Mouse (Mus musculus): ENCODE measurements at regions not wholly inside any gene's neighbourhood (a gene's known extent, or its start where the extent isn't known, plus 50 kb on each side); places are given as distances from the start of the nearest gene placed in this dataset.

DNA sequence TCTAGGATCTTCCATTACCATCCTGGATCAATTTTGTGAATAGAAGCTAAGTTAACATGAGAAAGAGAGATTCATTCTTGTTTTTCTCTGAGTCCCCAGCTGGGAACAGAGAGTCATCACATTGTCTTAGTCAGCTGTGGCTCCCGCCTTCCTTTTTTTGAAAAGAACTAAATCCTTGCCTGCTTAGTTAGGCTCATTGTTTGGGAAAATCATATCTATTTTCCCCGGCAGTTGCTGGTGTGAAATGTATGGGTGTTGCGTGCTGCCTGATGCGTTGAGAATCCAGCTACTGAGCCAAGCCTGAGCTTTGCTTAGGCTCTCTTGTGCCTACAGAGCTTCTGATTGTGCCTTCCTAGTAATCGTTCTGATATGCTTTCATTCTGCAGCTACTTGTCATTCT, 66.3 kb downstream of the Fam50b start:
- no peak for DNase-seq

DNA sequence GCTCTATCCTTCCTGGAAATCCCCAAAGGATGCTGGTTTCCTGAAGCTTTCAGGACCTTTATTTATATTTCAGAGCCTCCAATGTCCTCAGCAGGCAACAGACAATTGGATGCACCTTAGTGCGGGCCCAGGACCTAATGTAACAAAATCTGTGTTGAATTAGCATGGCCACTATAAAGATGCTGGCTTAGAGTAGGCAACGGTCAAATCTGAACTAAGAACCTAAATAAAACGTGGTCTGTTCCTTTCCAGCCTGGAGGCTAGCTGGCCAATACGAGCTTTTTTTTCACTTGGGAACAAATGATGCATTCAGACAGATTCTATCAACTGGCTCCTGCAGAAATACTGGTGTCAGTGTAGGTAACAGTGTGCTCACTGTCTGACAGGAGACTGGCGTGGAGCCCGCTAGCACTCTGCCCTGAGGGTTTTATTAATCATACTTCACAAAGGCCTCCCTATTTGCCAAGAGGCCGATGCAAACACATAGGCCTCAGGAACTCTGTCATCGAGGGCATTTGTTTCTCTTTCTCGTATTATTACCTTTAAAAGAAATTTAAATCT, 68.5 kb upstream of the Prpf4b start:
- DNase-seq = peak; percentile 19

DNA sequence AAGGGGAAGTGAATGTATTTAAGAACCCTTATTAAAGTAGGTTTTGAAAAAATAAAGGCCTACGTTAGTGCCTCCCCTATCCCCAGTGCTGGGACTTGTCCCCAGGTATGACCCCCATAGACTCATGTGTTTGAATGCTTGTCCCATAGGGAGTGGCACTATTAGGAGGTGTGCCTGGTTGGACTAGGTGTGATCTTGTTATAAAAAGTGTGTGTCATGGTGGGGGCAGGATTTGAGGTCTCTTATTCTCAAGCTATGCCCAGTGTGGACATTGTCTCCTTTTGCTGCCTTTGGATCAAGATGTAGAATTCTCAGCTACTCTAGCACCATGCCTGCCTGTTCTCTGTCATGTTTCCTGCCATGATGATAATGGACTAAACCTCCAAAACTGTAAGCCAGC, 65.6 kb upstream of the Prpf4b start:
- no peak for DNase-seq

DNA sequence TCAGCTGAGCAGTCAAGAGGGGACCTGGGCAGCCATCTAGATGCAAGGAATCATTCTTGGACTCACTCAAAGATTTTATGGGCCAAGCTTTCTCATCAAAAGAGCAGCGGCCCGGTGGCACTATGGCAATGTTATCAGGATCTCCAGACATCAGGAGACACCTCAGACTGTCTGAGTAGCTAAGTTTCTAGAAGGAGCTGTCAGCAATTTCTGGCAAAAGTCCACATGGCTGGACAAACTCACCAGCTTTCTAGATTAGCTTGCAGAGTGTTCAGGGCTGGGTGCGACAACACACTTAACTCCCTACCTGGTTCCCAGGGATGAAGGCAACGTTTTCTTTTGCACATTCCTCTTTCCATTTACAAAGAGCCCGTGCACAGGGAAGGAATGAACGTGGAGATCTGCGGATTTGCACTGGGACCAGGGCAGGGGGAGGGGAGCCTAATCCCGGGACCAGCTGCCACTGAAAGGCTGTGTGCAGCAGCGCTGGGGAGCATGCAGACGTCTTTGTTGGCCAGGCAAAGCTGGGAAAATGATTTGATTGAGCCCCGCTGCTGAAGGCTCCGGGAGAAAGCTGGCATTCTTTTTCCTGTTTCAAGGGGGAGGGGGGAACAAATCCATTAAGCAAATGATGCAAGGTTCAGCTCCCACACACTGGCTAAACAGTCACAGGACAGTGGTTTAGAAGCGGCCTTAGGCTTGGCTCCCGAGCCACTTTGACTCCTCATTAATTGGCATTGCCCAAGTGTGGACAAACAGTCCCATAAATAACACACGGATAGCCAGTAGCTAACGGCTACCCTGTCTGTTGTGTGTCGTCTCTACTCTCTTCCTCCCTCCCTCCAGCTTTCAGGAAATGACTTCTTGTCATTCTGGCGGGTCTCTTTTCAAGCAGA, 60.7 kb upstream of the Prpf4b start:
- peak; percentile 56 for DNase-seq

DNA sequence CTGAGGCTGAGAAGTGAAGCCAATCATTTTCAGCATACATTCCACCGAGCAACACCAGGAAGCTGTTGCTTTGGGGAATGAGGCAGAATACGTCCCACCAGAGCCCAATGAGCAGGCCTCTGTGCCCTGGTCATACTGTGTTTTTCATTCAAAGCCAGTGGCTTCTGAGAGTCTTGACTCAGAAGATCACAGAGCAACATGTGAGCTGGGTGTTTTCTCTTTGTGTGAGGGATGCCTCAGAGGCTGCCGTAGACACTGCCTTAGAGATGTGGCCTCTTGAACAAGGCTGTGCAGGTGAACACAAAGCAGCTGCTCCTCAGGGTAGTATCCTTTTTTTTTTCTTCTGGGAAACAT, 60.1 kb upstream of the Prpf4b start:
- DNase-seq = no peak

DNA sequence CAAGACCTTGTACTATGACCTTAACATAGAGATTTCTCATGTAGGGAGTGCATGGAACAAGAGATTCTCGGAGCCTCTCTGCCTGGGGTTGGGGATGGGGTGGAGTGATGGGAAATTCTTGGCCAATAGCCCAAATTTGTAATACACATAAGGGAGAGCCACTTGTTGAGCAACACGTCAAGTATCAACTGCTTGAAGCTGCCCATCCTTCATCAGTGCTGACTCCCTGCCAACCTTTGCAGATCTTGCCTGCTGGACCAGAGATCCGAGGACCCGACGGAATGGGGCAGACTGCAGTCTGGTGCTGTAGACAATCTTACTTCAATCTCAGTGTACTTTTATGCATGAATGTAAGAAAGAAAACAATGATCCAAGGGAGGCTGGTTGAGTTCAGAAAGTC, 56.9 kb upstream of the Prpf4b start:
- no peak for DNase-seq

DNA sequence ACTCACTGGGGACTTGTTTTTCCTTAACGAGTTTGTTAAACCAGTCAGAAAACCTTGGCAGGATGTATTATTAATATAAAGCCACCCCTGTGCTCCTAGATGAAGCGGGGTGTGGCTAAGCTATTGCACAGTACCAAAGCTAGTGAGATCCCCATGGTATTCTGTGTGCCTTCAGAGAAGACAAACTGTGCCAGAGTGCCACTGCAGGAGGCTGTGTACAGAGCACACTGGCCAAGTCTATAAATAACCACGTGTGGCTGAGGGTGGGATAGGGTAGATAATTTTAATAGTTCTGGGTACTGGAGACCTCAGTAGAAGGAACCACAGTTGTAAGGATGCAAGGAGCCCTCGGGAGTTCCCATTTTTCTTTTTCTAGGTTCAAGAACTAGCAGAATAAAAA, 54.7 kb upstream of the Prpf4b start:
- no peak for DNase-seq

DNA sequence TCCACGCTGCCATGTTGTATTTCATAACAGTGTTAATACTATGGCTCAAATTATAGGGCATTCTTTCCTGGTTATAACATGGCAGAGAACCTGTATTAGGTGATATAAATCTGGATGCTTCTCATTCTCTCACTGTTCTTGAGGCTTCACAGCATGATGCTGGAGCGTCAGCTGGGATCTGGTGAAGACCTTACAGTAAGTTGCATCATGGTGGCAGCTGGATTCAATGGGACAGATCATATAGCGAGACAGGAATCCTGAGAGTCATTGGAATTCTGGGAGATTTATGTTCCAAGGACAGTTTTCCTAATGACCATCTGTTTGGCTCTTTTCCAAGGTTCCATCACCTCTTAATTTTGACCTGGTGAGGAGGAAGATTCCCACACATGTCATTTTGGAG, 53.2 kb upstream of the Prpf4b start:
- DNase-seq = no peak

DNA sequence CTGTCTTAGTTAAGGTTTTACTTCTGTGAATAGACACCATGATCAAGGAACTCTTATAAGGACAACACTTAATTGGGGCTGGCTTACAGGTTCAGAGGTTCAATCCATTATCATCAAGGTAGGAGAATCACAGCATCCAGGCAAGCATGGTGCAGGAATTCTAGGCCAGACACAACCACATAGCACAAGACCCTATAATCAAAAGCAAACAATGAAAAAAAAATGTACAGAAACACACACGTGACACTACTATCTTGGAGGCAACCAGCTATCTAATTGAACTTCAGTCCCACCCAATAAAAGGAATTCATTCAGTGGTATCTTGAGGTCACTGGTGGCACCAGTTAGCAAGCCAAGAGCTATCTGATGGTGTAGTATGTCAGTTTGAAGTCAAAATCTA, 50.9 kb upstream of the Prpf4b start:
- DNase-seq = no peak

Data from kidney, postnatal 10 days (tissue).